Mouse (Mus musculus) kidney, adult 2 months (tissue): ENCODE data around the gene Mbd5.

Experiments used
- CTCF ChIP-seq: fragments of 200-500 bp; conservative IDR thresholded peaks from 2 replicates; pipeline ENCODE4 v1.5.1; 2011; ENCODE audit warnings: low read depth, mild to moderate bottlenecking, control low read depth, low read length, moderate library complexity, mixed read lengths; ENCODE audit not compliant: insufficient read depth, insufficient read length
- POLR2A ChIP-seq: fragments of 200-500 bp; IDR thresholded peaks from one replicate; pipeline ENCODE4 v1.6.1; 2011; ENCODE audit warnings: low read depth, low read length, control low read depth

- TF ChIP-seq POLR2A = no peak
- no peak for TF ChIP-seq CTCF
Observed at GRCm38 (mm10) chr2:48915832-48916231, 33.5 kb upstream of the Mbd5 start.
